Mouse (Mus musculus) R1 (cell line): ENCODE results near the gene Dcxr.
A peak's percentile ranks its signal among the peaks of the same experiment; 100 is the strongest.

Experiments
- DNase-seq: peaks from one replicate; pipeline ENCODE4 v3.0.0-alpha.2; 2018; ENCODE audit warnings: low read depth, low spot score

Dcxr gene

GRCm38 (mm10) chr11:120729432-120730050 is 2.5 kb upstream of the Dcxr start:
- peak; percentile 83 for DNase-seq

GRCm38 (mm10) chr11:120728530-120729240 is 1.6 kb upstream of the Dcxr start:
- DNase-seq: no peak

GRCm38 (mm10) chr11:120727564-120727963 is 483 bp upstream of the Dcxr start:
- DNase-seq: no peak

- DNase-seq: peak; percentile 25
These were observed 575 bp downstream of the Dcxr start for GRCm38 (mm10) chr11:120726243-120727168.

GRCm38 (mm10) chr11:120723509-120723908 is 3.6 kb downstream of the Dcxr start:
- no peak for DNase-seq

GRCm38 (mm10) chr11:120722761-120723382 is 4.2 kb downstream of the Dcxr start:
- DNase-seq: no peak

GRCm38 (mm10) chr11:120722067-120722630 is 4.9 kb downstream of the Dcxr start:
- no peak for DNase-seq

- DNase-seq: peak; percentile 77
These were observed 5.7 kb downstream of the Dcxr start, which contains the start of gene Rac3 for GRCm38 (mm10) chr11:120721124-120722066. Gene Rac3, plus strand, starts transcription at chr11:120721470.

- peak; percentile 96 for DNase-seq
These were observed 6.6 kb downstream of the Dcxr start for GRCm38 (mm10) chr11:120720450-120720849.

- DNase-seq: no peak
These were observed 7.2 kb downstream of the Dcxr start for GRCm38 (mm10) chr11:120719841-120720376.

GRCm38 (mm10) chr11:120719242-120719641 is 7.8 kb downstream of the Dcxr start:
- DNase-seq: no peak

GRCm38 (mm10) chr11:120715131-120715530 is 11.9 kb downstream of the Dcxr start:
- no peak for DNase-seq

GRCm38 (mm10) chr11:120714546-120714945 is 12.5 kb downstream of the Dcxr start:
- no peak for DNase-seq

- DNase-seq: peak; percentile 100
These were observed 13.2 kb downstream of the Dcxr start, which contains the start of the genes Cenpx and Lrrc45 for GRCm38 (mm10) chr11:120713580-120714518. Gene Cenpx, minus strand, starts transcription at chr11:120713738. Gene Lrrc45, plus strand, starts transcription at chr11:120713925.

- peak; percentile 73 for DNase-seq
These were observed 14.1 kb downstream of the Dcxr start for GRCm38 (mm10) chr11:120712771-120713568.

- DNase-seq: no peak
These were observed 15.0 kb downstream of the Dcxr start for GRCm38 (mm10) chr11:120711980-120712604.

GRCm38 (mm10) chr11:120710672-120711071 is 16.4 kb downstream of the Dcxr start:
- no peak for DNase-seq
